In the genomic region with DNA sequence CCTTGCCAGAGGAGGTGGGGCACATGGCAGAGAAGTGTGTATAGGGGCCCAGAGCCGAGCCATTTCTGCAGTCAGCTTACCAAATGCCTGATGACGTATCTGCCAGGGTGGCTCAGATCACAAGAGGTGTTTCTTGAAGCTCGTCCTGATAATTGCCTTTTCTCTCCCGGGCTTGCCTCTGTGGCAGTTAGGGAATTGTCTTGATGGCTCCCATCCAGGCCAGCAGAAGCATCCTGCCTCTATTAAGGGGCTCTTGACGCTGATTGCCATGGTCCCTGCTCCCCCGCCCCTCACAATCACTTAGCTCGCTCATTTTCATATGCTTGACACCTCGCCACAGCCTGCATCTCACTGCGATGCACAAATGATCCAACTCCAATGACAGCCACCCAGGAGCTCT, we compare ENCODE assay signal across 19 mouse cellular contexts. TPM values are rescaled to one million over a fixed set of nuclear protein-coding genes. Genes with fewer than 3 reads are reported as not detected.
A peak's percentile ranks its signal among the peaks of the same experiment; 100 is the strongest.
DNase-seq lines count a peak whose midpoint lies in the region; ATAC-seq and TF ChIP-seq lines count a peak whose summit lies in the region.
"Had no signal": no experiment of that assay in that cellular context is flagged by ENCODE, and none has a peak within 500 bp of the region (broad histone marks: within the 10 kb centered on the region; RNA-seq: fewer than 3 reads in every experiment).

No protein-coding gene starts in this region.

- 67% methylated on average over 9 of the region's 9 CpGs for WGBS in forebrain, embryonic 11.5 days
- WGBS in forebrain, embryonic 10.5 days: 76% methylated on average over 9 of the region's 9 CpGs
- 26% methylated on average over 9 of the region's 9 CpGs for WGBS in lung, embryonic 14.5 days
- WGBS in stomach, postnatal 0 days: 52% methylated on average over 9 of the region's 9 CpGs

- no peaks in the 10 kb centered on the region for H3K36me3 ChIP-seq in forebrain, embryonic 11.5 days (ENCODE audit: control insufficient read depth, insufficient read depth, low read length)
- no peaks in the 10 kb centered on the region for H3K36me3 ChIP-seq in forebrain, embryonic 10.5 days (replicated peaks)
- no peaks in the 10 kb centered on the region for H3K36me3 ChIP-seq in lung, embryonic 14.5 days (ENCODE audit: insufficient read depth)
- no peaks in the 10 kb centered on the region for H3K36me3 ChIP-seq in stomach, postnatal 0 days (ENCODE audit: control insufficient read depth, insufficient read depth, low read length)
- H3K36me3 ChIP-seq: limb, embryonic 15.5 days; stomach, embryonic 15.5 days had no signal

- H3K9ac ChIP-seq in forebrain, embryonic 11.5 days (ENCODE audit: low read length): no peak overlapping the region
- no peak overlapping the region for H3K9ac ChIP-seq in lung, embryonic 14.5 days
- H3K9ac ChIP-seq in stomach, postnatal 0 days (ENCODE audit: low read length): no peak overlapping the region
- H3K9ac ChIP-seq: hindbrain, embryonic 14.5 days; limb, embryonic 15.5 days; stomach, embryonic 15.5 days had no signal

- no peaks in the 10 kb centered on the region for H3K27me3 ChIP-seq in forebrain, embryonic 11.5 days (ENCODE audit: control insufficient read depth, insufficient read depth, low read length)
- H3K27me3 ChIP-seq in forebrain, embryonic 10.5 days (ENCODE audit: poor library complexity, severe bottlenecking): 0 out of 2 replicates have a peak, but pooled peaks cover 6% of the 10 kb centered on the region
- H3K27me3 ChIP-seq in lung, embryonic 14.5 days (ENCODE audit: insufficient read depth, low read length): no peaks in the 10 kb centered on the region
- no peaks in the 10 kb centered on the region for H3K27me3 ChIP-seq in stomach, postnatal 0 days (ENCODE audit: control insufficient read depth, insufficient read depth, low read length)
- H3K27me3 ChIP-seq: limb, embryonic 15.5 days; stomach, embryonic 15.5 days had no signal

- TF ChIP-seq EP300 in stomach, postnatal 0 days (optimal IDR thresholded peaks at IDR 0.05): no peak

- ATAC-seq in forebrain, embryonic 11.5 days (replicated peaks; ENCODE audit: low FRiP score): peak; percentile 58; the same call in 1 of the 2 replicates
- peak; percentile 32 for ATAC-seq in lung, embryonic 14.5 days (ENCODE audit: insufficient read depth)
- ATAC-seq in stomach, postnatal 0 days (ENCODE audit: low FRiP score, low TSS enrichment): no peak

- no peak overlapping the region for H3K4me3 ChIP-seq in forebrain, embryonic 11.5 days (ENCODE audit: low read depth, low read length)
- H3K4me3 ChIP-seq in forebrain, embryonic 10.5 days: no peak overlapping the region
- no peak overlapping the region for H3K4me3 ChIP-seq in lung, embryonic 14.5 days (ENCODE audit: low read depth, low read length)
- no peak overlapping the region for H3K4me3 ChIP-seq in stomach, postnatal 0 days (ENCODE audit: low read depth, low read length)
- H3K4me3 ChIP-seq: limb, embryonic 15.5 days; myocyte; stomach, embryonic 15.5 days had no signal

- H3K4me2 ChIP-seq in forebrain, embryonic 11.5 days (ENCODE audit: low read depth, low read length, severe bottlenecking): no peak overlapping the region
- H3K4me2 ChIP-seq in lung, embryonic 14.5 days: no peak overlapping the region
- H3K4me2 ChIP-seq in stomach, postnatal 0 days (replicated peaks; ENCODE audit: low read depth): no peak overlapping the region
- H3K4me2 ChIP-seq: hindbrain, embryonic 14.5 days; limb, embryonic 15.5 days; stomach, embryonic 15.5 days had no signal

- no peak for TF ChIP-seq CTCF in lung, embryonic 14.5 days (IDR thresholded peaks at IDR 0.05; ENCODE audit: low read depth)
- TF ChIP-seq CTCF in stomach, postnatal 0 days (IDR thresholded peaks at IDR 0.05; ENCODE audit: low read depth): no peak

- peaks cover 4% of the 10 kb centered on the region; the same call in 1 of the 2 replicates for H3K4me1 ChIP-seq in forebrain, embryonic 11.5 days (replicated peaks; ENCODE audit: control insufficient read depth, insufficient read depth, low read length)
- H3K4me1 ChIP-seq in forebrain, embryonic 10.5 days: peaks cover 67% of the 10 kb centered on the region
- peaks cover 32% of the 10 kb centered on the region for H3K4me1 ChIP-seq in lung, embryonic 14.5 days (ENCODE audit: insufficient read depth)
- peaks cover 3% of the 10 kb centered on the region; the same call in 1 of the 2 replicates for H3K4me1 ChIP-seq in stomach, postnatal 0 days (replicated peaks; ENCODE audit: control insufficient read depth, insufficient read depth)

- no peak overlapping the region for H3K27ac ChIP-seq in forebrain, embryonic 11.5 days (ENCODE audit: low read depth, low read length)
- no peak overlapping the region for H3K27ac ChIP-seq in forebrain, embryonic 10.5 days
- H3K27ac ChIP-seq in lung, embryonic 14.5 days (ENCODE audit: low read depth): 0 out of 2 replicates have a peak overlapping the region, but pooled peaks have one; percentile 11
- H3K27ac ChIP-seq in stomach, postnatal 0 days (replicated peaks): peak overlapping the region; percentile 18; the same call in 1 of the 2 replicates
- H3K27ac ChIP-seq: hindbrain, embryonic 14.5 days; limb, embryonic 15.5 days had no signal

- no peak for DNase-seq in forebrain, embryonic 11.5 days (ENCODE audit: low spot score)
- no peak for DNase-seq in forebrain, embryonic 10.5 days (ENCODE audit: extremely low spot score, low spot score)
- peak; percentile 78 for DNase-seq in lung, embryonic 14.5 days
- DNase-seq in lung, adult 18-20 months: no peak
- DNase-seq in retina, postnatal 1 day: peak; percentile 73
- DNase-seq in retina, embryonic 14.5 days (ENCODE audit: low spot score): no peak
- no peak for DNase-seq in stomach, postnatal 0 days (ENCODE audit: low spot score)
- DNase-seq in right cerebral cortex, postnatal 10 days (ENCODE audit: low spot score in 2 of 2): no peak
- DNase-seq: cerebellum, adult 11-12 months; cerebellum, postnatal 36 days; gastrocnemius, postnatal 14 days; kidney, adult 2 months; kidney, postnatal 14 days; lung, adult 2 months; right cerebral cortex, postnatal 14 days had no signal

- H3K9me3 ChIP-seq in forebrain, embryonic 11.5 days (ENCODE audit: control insufficient read depth, low read length): no peaks in the 10 kb centered on the region
- H3K9me3 ChIP-seq in forebrain, embryonic 10.5 days: no peaks in the 10 kb centered on the region
- no peaks in the 10 kb centered on the region for H3K9me3 ChIP-seq in lung, embryonic 14.5 days (ENCODE audit: low read depth, low read length)
- H3K9me3 ChIP-seq in stomach, postnatal 0 days (ENCODE audit: control insufficient read depth, low read length): no peaks in the 10 kb centered on the region
- H3K9me3 ChIP-seq: limb, embryonic 15.5 days; stomach, embryonic 15.5 days had no signal

RNA-seq across cellular contexts. Expression of gene Abtb1, which starts 50.5 kb away (rescaled TPM):
- polyA plus RNA-seq in forebrain, embryonic 11.5 days (2014; fragmentation: Nextera tagmentation; extraction: Ambion mirVana): 14.4 and 15.3 TPM in 2 replicates
- polyA plus RNA-seq in forebrain, embryonic 10.5 days (2016; fragmentation: Nextera tagmentation; extraction: Ambion mirVana): 20.8 and 21.5 TPM in 2 replicates
- polyA plus RNA-seq in lung, embryonic 14.5 days (2014; fragmentation: Nextera tagmentation; extraction: Ambion mirVana): 29.5 and 34.7 TPM in 2 replicates
- 25.1 and 26.1 TPM in 2 replicates for polyA plus RNA-seq in stomach, postnatal 0 days (2015; fragmentation: Nextera tagmentation; extraction: Ambion mirVana)

Comparison
In these comparisons a context has a peak if more than half of its experiments do, and no peak if none do; other contexts are left out.
1. DNase-seq: peak in lung, embryonic 14.5 days (single experiment) and retina, postnatal 1 day (single experiment); none in forebrain, embryonic 11.5 days (single experiment), forebrain, embryonic 10.5 days (single experiment), lung, adult 18-20 months (0 of 2), retina, embryonic 14.5 days (single experiment), stomach, postnatal 0 days (single experiment) and right cerebral cortex, postnatal 10 days (0 of 2).
2. H3K27ac ChIP-seq: peak in lung, embryonic 14.5 days (single experiment) and stomach, postnatal 0 days (single experiment); none in forebrain, embryonic 11.5 days (single experiment) and forebrain, embryonic 10.5 days (single experiment).